Mouse (Mus musculus): ENCODE measurements around the gene Slc2a4.

DNA sequence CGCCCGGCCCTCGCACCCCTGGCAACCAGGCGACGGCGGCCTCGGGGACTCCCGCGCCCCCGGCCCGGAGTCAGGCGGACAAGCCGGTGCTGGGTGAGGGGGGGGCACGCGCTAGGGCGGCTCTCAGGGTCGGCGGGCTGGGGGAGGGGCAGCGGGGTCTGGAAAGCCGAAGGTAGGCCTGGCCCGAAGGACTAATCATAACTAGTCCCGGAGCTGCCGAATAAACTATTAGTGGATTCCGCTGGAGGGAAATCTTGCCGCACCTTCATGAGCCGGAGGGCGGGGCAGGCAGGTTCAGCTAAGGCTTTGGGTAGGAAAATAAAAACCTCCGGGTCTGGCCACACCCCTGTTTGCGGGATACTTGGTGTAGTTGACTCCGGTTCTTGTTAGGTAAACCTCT lies 11.8 kb downstream of the Slc2a4 start:
- TF ChIP-seq CTCF (IDR thresholded peaks at IDR 0.05; ENCODE audit: low read depth, low read length): no peak
- TF ChIP-seq POLR2A (IDR thresholded peaks at IDR 0.05; ENCODE audit: insufficient read depth, low read length): no peak
